Mouse (Mus musculus) intestine, postnatal 0 days (tissue): ENCODE measurements around the gene Ncf2. TPM values are rescaled to one million over a fixed set of nuclear protein-coding genes. Genes with fewer than 3 reads are reported as not detected.

Experiments
- ATAC-seq: fragments of 200-750 bp; cut with Nextera tagmentation; 2 replicates; pipeline ENCODE4 v1.8.0; 2017; ENCODE audit warnings: mild to moderate bottlenecking, moderate TSS enrichment, moderate library complexity
- H3K27ac ChIP-seq: fragments of 300-500 bp; sonication (generic); 2 replicates; pipeline ENCODE4 v1.5.1; 2014; ENCODE audit warnings: mild to moderate bottlenecking, low read depth, low read length, moderate library complexity
- H3K27me3 ChIP-seq: fragments of 300-500 bp; sonication (generic); replicated peaks from 2 replicates; pipeline ENCODE4 v1.6.1; 2014; ENCODE audit warnings: low read length, mixed read lengths; ENCODE audit not compliant: control insufficient read depth, insufficient read depth
- H3K36me3 ChIP-seq: fragments of 300-500 bp; sonication (generic); 2 replicates; pipeline ENCODE4 v1.6.1; 2014; ENCODE audit warnings: mild to moderate bottlenecking, moderate library complexity; ENCODE audit not compliant: control insufficient read depth, insufficient read depth
- H3K4me1 ChIP-seq: fragments of 300-500 bp; sonication (generic); replicated peaks from 2 replicates; pipeline ENCODE4 v1.6.1; 2014; ENCODE audit warnings: antibody characterized with exemption, low read length, mixed read lengths; ENCODE audit not compliant: control insufficient read depth, insufficient read depth
- H3K4me2 ChIP-seq: fragments of 300-500 bp; sonication (generic); replicated peaks from 2 replicates; pipeline ENCODE4 v1.6.1; 2014; ENCODE audit warnings: low read depth, mild to moderate bottlenecking, moderate library complexity
- H3K4me3 ChIP-seq: fragments of 300-500 bp; sonication (generic); 2 replicates; pipeline ENCODE4 v1.5.1; 2014; ENCODE audit warnings: low read depth, low read length
- H3K9ac ChIP-seq: fragments of 300-500 bp; sonication (generic); 2 replicates; pipeline ENCODE4 v1.6.1; 2014; ENCODE audit warnings: mild to moderate bottlenecking, low read depth, low read length
- H3K9me3 ChIP-seq: fragments of 300-500 bp; sonication (generic); 2 replicates; pipeline ENCODE4 v1.6.1; 2016; ENCODE audit warnings: mixed run types; ENCODE audit not compliant: control insufficient read depth
- CTCF ChIP-seq: sonication (generic); IDR thresholded peaks from 2 replicates; pipeline ENCODE4 v1.5.1; 2016; ENCODE audit warnings: low read depth, mild to moderate bottlenecking, control low read depth, antibody characterized with exemption, moderate library complexity
- WGBS: fragments of 180-500 bp; shearing (Covaris S2); extraction: QIAGEN DNeasy Blood & Tissue Kit; methylation state at CpG from one replicate; pipeline ENCODE4 v1.1.7; 2014; 5-methylcytosine and 5-hydroxymethylcytosine counted together
- polyA plus RNA-seq: library from polyadenylated mRNA; unstranded; fragments of >200 nt; fragmentation: Nextera tagmentation; extraction: Ambion mirVana; gene quantifications from 2 replicates; pipeline ENCODE4 v1.2.1, GENCODE M21; 2015

Gene Ncf2
- polyA plus RNA-seq, 1 experiment from 2014 or later = 9.1 TPM

DNA sequence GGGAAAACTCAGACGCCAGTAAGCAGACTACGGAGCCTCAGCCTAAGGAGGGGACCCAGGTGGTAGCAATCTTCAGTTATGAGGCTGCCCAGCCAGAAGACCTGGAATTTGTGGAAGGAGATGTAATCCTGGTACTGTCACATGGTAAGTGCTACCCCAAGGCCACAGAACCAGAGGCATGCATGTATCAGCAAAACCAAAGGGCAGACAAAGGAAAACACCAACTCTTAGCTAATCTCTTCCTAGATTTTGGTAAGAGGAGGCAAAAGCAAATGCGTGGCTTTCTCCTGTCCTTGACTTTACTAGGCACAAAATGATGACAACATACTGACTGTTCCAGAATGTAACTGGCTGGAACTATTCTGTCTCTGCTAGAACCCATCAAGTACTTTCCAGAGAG is 35.1 kb downstream of the Ncf2 start:
- H3K4me2 ChIP-seq = no peak overlapping the region
- no peaks in the 10 kb centered on the region for H3K27me3 ChIP-seq
- no peaks in the 10 kb centered on the region for H3K4me1 ChIP-seq
- H3K4me3 ChIP-seq = no peak overlapping the region
- H3K9me3 ChIP-seq = no peaks in the 10 kb centered on the region
- ATAC-seq = no peak
- 91% methylated on average over 3 of the region's 3 CpGs for WGBS
- no peak overlapping the region for H3K9ac ChIP-seq
- no peak for TF ChIP-seq CTCF
- peaks cover 31% of the 10 kb centered on the region for H3K36me3 ChIP-seq
- no peak overlapping the region for H3K27ac ChIP-seq

DNA sequence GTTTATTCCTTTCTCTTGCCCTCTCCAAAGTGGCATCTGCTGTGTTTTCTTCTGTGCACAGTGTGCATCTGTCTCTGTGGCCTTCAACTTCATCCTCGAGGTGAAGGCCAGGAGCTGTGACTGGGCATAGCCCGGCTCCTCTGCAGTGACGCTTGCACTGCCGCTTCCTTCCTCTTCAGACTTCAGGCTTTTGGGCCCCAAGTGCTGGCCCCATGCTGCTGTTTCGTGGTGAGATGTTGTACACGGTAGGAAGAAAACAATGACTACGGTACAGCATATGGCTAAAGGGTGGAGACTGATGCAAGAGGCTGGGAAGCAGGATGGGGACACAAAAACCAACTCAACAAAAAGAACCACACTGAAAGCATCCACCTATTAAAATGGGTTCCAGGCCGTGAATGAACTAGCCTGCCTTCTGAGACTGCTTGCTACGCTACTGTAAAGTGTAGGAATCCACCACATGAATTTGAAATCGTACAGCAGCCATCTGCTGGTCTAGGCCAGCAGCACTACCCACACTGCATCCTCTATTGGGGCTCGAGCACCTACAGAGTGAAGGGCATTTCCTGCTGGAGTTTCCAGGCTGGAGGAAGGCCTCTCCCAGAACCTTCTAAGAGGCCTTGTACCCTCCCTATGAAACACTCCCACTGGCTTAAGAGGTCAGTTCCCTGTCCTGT is 38.2 kb downstream of the Ncf2 start:
- H3K27me3 ChIP-seq = no peaks in the 10 kb centered on the region
- no peak for TF ChIP-seq CTCF
- WGBS = 84% methylated on average over 11 of the region's 11 CpGs
- no peak for ATAC-seq
- no peak overlapping the region for H3K4me2 ChIP-seq
- H3K9me3 ChIP-seq = no peaks in the 10 kb centered on the region
- H3K27ac ChIP-seq = no peak overlapping the region
- H3K36me3 ChIP-seq = peaks cover 43% of the 10 kb centered on the region
- H3K9ac ChIP-seq = no peak overlapping the region
- H3K4me3 ChIP-seq = no peak overlapping the region
- H3K4me1 ChIP-seq = no peaks in the 10 kb centered on the region

DNA sequence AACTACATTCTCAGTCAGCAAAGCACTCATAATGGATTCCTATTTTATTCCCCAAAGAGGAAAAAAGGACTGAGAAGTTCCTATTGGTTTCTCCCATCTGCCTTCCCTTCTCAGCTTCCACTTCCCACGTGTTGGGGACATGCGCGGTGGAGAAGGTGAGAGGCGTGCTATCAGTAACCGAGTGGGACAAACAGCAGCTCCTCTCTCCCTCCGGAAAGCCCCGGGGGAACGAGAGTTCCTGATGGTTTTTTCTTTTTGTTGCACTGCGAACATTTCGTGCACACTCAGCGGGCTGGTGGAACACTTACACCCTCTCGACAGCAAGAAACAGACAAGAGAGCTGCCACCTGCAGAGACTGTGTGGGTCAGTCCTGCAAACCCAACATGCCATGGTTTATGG is 38.8 kb downstream of the Ncf2 start:
- no peak overlapping the region for H3K4me3 ChIP-seq
- no peaks in the 10 kb centered on the region for H3K27me3 ChIP-seq
- no peak overlapping the region for H3K27ac ChIP-seq
- peaks cover 48% of the 10 kb centered on the region for H3K36me3 ChIP-seq
- 88% methylated on average over 12 of the region's 12 CpGs for WGBS
- ATAC-seq = no peak
- no peak overlapping the region for H3K4me2 ChIP-seq
- H3K9me3 ChIP-seq = no peaks in the 10 kb centered on the region
- TF ChIP-seq CTCF = no peak
- H3K9ac ChIP-seq = no peak overlapping the region
- H3K4me1 ChIP-seq = no peaks in the 10 kb centered on the region

DNA sequence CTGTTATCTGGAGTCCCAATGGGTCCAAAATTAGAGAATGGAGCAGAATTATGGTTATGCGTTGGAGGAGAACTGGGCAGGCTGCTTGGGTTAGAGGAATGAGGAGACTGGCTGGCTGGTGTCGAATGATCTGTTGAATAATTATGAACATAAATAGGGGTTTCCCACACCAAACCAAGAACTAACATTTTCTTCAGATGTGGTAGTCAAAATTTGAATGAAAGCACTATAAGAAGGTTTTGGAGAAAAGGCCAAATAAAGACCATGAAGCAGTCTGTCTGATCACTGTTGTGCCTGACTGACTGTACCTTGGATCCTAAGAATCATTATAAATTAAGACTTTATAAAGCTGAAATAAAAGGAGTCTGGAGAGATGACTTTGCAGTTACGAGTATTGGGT is 40.3 kb downstream of the Ncf2 start:
- Histone ChIP-seq H3K4me2 (no peak overlapping the region), H3K9ac (no peak overlapping the region), H3K27me3 (no peaks in the 10 kb centered on the region), H3K27ac (no peak overlapping the region), H3K36me3 (peaks cover 58% of the 10 kb centered on the region), H3K9me3 (no peaks in the 10 kb centered on the region), H3K4me3 (no peak overlapping the region), H3K4me1 (no peaks in the 10 kb centered on the region)
- TF ChIP-seq CTCF = no peak
- WGBS = 92% methylated on average over 3 of the region's 3 CpGs
- ATAC-seq = no peak

DNA sequence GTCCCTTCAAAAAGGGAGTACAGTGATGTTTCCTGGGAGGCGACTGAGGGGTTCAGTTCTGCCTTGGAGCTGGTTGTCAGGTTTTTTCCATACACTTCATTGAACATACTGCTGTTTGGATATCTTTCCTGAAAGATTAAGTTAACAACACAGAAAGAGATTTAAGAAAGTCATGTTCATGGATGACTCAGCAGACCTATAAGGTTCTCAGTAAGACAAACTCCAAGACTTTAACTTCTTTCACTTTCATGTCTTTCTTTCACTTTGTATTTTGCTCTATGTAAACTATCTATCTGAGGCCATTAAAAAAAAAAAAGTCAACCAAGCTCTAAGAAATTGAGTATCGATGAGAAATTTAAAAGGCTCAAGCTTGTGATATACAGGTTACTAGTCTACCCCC is 41.1 kb downstream of the Ncf2 start:
- TF ChIP-seq CTCF = no peak
- WGBS = 81% methylated on average over 2 of the region's 2 CpGs
- H3K4me2 ChIP-seq = no peak overlapping the region
- H3K9me3 ChIP-seq = no peaks in the 10 kb centered on the region
- no peak overlapping the region for H3K4me3 ChIP-seq
- H3K4me1 ChIP-seq = no peaks in the 10 kb centered on the region
- no peaks in the 10 kb centered on the region for H3K27me3 ChIP-seq
- H3K27ac ChIP-seq = no peak overlapping the region
- ATAC-seq = no peak
- H3K36me3 ChIP-seq = peaks cover 61% of the 10 kb centered on the region
- no peak overlapping the region for H3K9ac ChIP-seq

DNA sequence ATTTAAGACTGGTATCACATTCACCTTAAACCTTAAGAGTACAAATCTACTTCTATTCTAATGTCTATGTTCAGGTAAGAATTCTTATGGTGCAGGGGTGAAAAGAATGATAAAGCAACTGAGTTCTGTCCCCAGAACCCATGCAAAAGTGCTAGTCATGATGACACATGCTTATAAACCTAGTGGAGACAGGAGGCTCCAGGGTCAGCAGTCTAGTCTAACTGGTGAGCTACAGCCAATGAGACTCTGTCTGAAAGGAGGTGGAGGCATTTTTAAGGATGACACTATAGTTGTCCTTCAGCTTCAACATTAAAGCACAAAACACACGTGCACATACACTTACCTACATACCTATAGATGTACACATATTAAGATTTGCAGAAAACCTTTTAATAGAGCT is 44.6 kb downstream of the Ncf2 start:
- Histone ChIP-seq H3K27me3 (no peaks in the 10 kb centered on the region), H3K4me3 (no peak overlapping the region), H3K9ac (no peak overlapping the region), H3K9me3 (no peaks in the 10 kb centered on the region), H3K4me2 (no peak overlapping the region), H3K27ac (no peak overlapping the region), H3K4me1 (no peaks in the 10 kb centered on the region), H3K36me3 (peaks cover 65% of the 10 kb centered on the region)
- TF ChIP-seq CTCF = no peak
- no peak for ATAC-seq
- WGBS = 73% methylated on average over 1 of the region's 1 CpGs
